Mouse (Mus musculus) layer of hippocampus, postnatal 36 days (tissue): ENCODE measurements around the gene Rnf223. TPM values are rescaled to one million over a fixed set of nuclear protein-coding genes. Genes with fewer than 3 reads are reported as not detected.
A peak's percentile ranks its signal among the peaks of the same experiment; 100 is the strongest.
"Not testable (repeated sequence)": the region's sequence is repeated elsewhere in the genome, so short reads cannot be mapped to it uniquely, and the experiment has no call there.

Source experiments
- DNase-seq, 2 experiments: peaks; one replicate each; pipeline ENCODE4 v3.0.0; 2022
- total RNA-seq, 2 experiments: library from RNA; stranded (reverse); gene quantifications; 2 replicates each; pipeline ENCODE4 v1.2.3; 2021

Gene Rnf223
- total RNA-seq, 2 experiments from 2014 or later: 1.0 to 1.3 TPM

DNA sequence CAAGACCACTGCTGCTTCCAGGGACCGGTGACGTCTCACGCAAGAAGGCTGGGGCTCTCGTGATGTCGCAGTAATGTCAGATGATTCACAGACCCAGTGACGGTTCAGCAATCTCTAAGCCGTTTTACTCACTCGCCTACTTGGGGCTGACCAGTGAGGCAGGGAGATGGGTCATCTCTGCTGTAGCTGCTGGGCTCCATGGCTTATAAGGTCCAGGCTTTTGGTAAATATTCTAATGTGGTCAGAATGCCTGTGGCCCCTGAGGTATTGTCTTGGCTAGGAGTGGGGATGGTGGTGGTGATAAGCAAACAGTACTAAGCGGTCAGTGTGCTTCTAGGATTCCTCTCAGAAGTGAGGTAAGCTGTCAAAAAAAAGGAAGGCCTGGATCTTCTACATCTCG lies 627 bp downstream of the Rnf223 start:
- no peak for DNase-seq

DNA sequence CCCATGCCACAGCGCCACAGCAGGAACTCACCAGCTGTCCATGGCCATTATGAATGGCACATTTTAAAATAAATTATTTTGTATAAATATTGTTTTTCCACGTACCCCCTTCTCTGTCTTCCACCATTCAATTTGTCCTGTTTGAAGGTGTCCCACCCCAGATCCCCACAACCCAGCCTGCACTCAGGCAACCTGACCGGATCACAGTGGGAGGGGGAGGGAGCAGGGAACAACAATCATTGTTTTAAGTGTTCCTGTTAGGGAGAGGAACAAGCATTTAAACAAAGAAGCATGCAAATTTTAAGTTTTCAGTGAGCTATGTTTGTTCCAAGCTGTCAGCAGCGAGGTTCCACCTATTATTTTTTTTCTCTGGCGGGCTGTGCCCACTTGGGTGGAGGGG lies 3.0 kb downstream of the Rnf223 start:
- no peak for DNase-seq

- DNase-seq: no peak
These were observed 3.8 kb downstream of the Rnf223 start for GRCm38 (mm10) chr4:156133943-156134605.

GRCm38 (mm10) chr4:156135112-156135511 lies 4.8 kb downstream of the Rnf223 start:
- DNase-seq: no peak

DNA sequence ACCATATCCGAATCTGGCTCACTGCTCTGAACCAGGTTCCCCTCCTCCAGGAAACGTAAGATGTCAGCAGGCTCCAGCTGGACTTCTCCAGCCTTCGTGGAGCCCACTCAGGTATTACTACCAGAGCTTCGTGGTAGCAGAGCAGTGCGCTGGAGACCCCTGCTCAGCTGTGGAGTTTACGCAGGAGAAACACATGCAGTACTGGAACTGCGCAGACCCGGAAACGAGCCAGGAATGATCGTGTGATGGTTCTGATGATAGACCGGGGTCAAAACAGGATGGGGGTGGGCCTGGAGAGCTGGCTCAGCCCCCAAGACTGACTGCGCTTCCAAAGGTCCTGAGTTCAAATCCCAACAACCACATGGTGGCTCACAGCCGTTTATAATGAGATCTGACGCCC lies 5.5 kb downstream of the Rnf223 start:
- DNase-seq: no peak

- DNase-seq: no peak
These were observed 6.2 kb downstream of the Rnf223 start for GRCm38 (mm10) chr4:156136285-156137100.

- DNase-seq: not testable (repeated sequence)
These were observed 20.6 kb downstream of the Rnf223 start for GRCm38 (mm10) chr4:156150887-156151286.

- DNase-seq: no peak
These were observed 24.5 kb downstream of the Rnf223 start for GRCm38 (mm10) chr4:156154771-156155170.

- no peak for DNase-seq
These were observed 36.2 kb downstream of the Rnf223 start for GRCm38 (mm10) chr4:156166477-156166876.

GRCm38 (mm10) chr4:156168611-156169010 lies 38.3 kb downstream of the Rnf223 start:
- DNase-seq: no peak

GRCm38 (mm10) chr4:156169129-156169528 lies 38.8 kb downstream of the Rnf223 start:
- DNase-seq: no peak

DNA sequence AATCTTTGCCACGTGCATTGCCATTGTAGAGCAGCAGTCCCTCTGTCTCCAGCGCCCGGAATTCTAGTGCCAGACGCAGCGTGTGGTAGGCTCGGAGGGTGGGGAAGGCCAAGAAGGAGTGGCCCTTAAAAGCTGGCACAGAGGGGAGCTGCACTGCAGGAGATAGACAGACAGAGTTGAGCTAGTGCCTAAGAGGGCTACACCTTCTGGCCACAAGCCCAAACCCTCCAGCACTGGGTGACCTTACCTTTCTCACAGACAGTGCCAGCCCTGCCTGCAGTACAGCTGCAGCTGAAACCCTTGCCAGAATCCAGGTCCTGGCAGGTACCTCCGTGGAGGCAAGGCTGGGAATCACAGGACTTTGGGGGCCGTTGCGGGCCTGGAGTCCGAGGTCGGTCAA lies 41.5 kb downstream of the Rnf223 start:
- DNase-seq: no peak

DNA sequence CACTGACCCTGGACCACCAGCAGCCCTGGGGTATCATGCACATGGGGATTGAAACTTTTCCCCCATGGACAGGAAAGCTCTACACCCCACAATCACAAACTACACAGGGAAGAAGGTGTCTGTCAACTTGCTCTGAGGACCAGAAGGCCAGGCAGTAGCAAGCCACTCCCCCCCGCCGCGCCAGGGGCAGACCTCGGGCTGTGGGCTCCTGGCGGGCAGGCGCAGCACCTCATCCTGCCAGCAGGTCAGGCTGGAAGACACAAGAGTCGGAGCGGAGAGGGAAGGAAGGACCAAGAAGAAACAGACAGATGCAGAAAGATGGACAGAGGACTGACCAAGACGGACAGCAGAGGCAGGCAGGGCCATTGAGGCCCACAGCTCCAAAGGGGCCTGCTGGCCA lies 47.3 kb downstream of the Rnf223 start:
- peak in 1 of 2 experiments; percentile 1 for DNase-seq

Other genes starting within 250 kb of the Rnf223 start
- gene Pusl1, start 238.7 kb upstream of the Rnf223 start, total RNA-seq: 10 to 100 TPM; 56.8 to 59.9 TPM
- gene Acap3, start 238.7 kb upstream of the Rnf223 start, total RNA-seq: 100 to 1,000 TPM; 109 to 128 TPM
- gene Ube2j2, start 186.7 kb upstream of the Rnf223 start, total RNA-seq: 10 to 100 TPM; 66.2 to 74.1 TPM
- 10 to 100 TPM; 12.7 to 18.6 TPM for gene C1qtnf12, start 168.2 kb upstream of the Rnf223 start, total RNA-seq
- 10 to 100 TPM in 1 of 2 experiments, 1 to 10 TPM in 1; 9.7 to 10.6 TPM for gene B3galt6, start 137.9 kb upstream of the Rnf223 start, total RNA-seq
- gene Sdf4, start 137.6 kb upstream of the Rnf223 start, total RNA-seq: 100 to 1,000 TPM; 178 to 190 TPM
- 1 to 10 TPM; 2.3 to 2.5 TPM for gene Tnfrsf4, start 116.7 kb upstream of the Rnf223 start, total RNA-seq
- not detected for gene Tnfrsf18, start 104.3 kb upstream of the Rnf223 start, total RNA-seq
- gene Ttll10, start 71.1 kb upstream of the Rnf223 start, total RNA-seq: under 1 TPM in 1 of 2 experiments, not detected in 1; 0.20 TPM
- 10 to 100 TPM; 31.5 to 32.1 TPM for gene 9430015G10Rik, start 20.5 kb upstream of the Rnf223 start, total RNA-seq
- gene Agrn, start 67.0 kb downstream of the Rnf223 start, total RNA-seq: 100 to 1,000 TPM; 142 to 154 TPM
- 1 to 10 TPM in 1 of 2 experiments, not detected in 1; 1.9 TPM for gene Isg15, start 70.3 kb downstream of the Rnf223 start, total RNA-seq
- gene AW011738, start 72.8 kb downstream of the Rnf223 start, total RNA-seq: 1 to 10 TPM; 5.5 to 6.6 TPM
- gene Perm1, start 85.4 kb downstream of the Rnf223 start, total RNA-seq: under 1 TPM; 0.28 to 0.37 TPM
- 10 to 100 TPM; 43.1 to 44.9 TPM for gene Plekhn1, start 104.3 kb downstream of the Rnf223 start, total RNA-seq
- gene Noc2l, start 105.5 kb downstream of the Rnf223 start, total RNA-seq: 10 to 100 TPM; 65.7 to 71.6 TPM
- 1 to 10 TPM; 4.1 to 4.8 TPM for gene Samd11, start 125.1 kb downstream of the Rnf223 start, total RNA-seq
- gene Vmn2r-ps159, start 200.6 kb downstream of the Rnf223 start, total RNA-seq: not detected